Mouse (Mus musculus) liver, embryonic 15.5 days (tissue): Measurements from ENCODE around the gene Pygl. TPM values are rescaled to one million over a fixed set of nuclear protein-coding genes. Genes with fewer than 3 reads are reported as not detected.

Experiments used
- ATAC-seq: fragments of 200-750 bp; cut with Nextera tagmentation; 2 replicates; pipeline ENCODE4 v1.8.0; 2017; ENCODE audit warnings: moderate number of reproducible peaks, mild to moderate bottlenecking, moderate library complexity; ENCODE audit not compliant: insufficient read depth
- H3K27ac ChIP-seq: fragments of 300-500 bp; sonication (generic); replicated peaks from 2 replicates; pipeline ENCODE4 v1.5.1; 2015; ENCODE audit warnings: mild to moderate bottlenecking, inconsistent platforms
- H3K27me3 ChIP-seq: fragments of 300-500 bp; sonication (generic); 2 replicates; pipeline ENCODE4 v1.6.1; 2015; ENCODE audit warnings: mild to moderate bottlenecking, inconsistent platforms
- H3K36me3 ChIP-seq: fragments of 300-500 bp; sonication (generic); replicated peaks from 2 replicates; pipeline ENCODE4 v1.6.1; 2015; ENCODE audit warnings: moderate library complexity, mild to moderate bottlenecking, inconsistent platforms
- H3K4me1 ChIP-seq: fragments of 300-500 bp; sonication (generic); replicated peaks from 2 replicates; pipeline ENCODE4 v1.6.1; 2015; ENCODE audit warnings: inconsistent platforms
- H3K4me2 ChIP-seq: fragments of 300-500 bp; sonication (generic); 2 replicates; pipeline ENCODE4 v1.6.1; 2015; ENCODE audit warnings: moderate library complexity, mild to moderate bottlenecking, inconsistent platforms
- H3K4me3 ChIP-seq: fragments of 300-500 bp; sonication (generic); replicated peaks from 2 replicates; pipeline ENCODE4 v1.5.1; 2015; ENCODE audit warnings: mild to moderate bottlenecking, inconsistent platforms
- H3K9ac ChIP-seq: fragments of 300-500 bp; sonication (generic); 2 replicates; pipeline ENCODE4 v1.6.1; 2015; ENCODE audit warnings: moderate library complexity, mild to moderate bottlenecking, inconsistent platforms
- H3K9me3 ChIP-seq: fragments of 300-500 bp; sonication (generic); replicated peaks from 2 replicates; pipeline ENCODE4 v1.6.1; 2016; ENCODE audit warnings: inconsistent platforms
- WGBS: fragments of 180-500 bp; shearing (Covaris S2); methylation state at CpG from one replicate; pipeline ENCODE4 v1.1.7; 2015; ENCODE audit warnings: mixed read lengths; ENCODE audit not compliant: insufficient replicate concordance; 5-methylcytosine and 5-hydroxymethylcytosine counted together
- polyA plus RNA-seq: library from polyadenylated mRNA; unstranded; fragments of >200 nt; fragmentation: Nextera tagmentation; extraction: Ambion mirVana; gene quantifications from 2 replicates; pipeline ENCODE4 v1.2.1, GENCODE M21; 2015

Gene Pygl
- polyA plus RNA-seq, 1 experiment from 2014 or later = 85.0 TPM

DNA sequence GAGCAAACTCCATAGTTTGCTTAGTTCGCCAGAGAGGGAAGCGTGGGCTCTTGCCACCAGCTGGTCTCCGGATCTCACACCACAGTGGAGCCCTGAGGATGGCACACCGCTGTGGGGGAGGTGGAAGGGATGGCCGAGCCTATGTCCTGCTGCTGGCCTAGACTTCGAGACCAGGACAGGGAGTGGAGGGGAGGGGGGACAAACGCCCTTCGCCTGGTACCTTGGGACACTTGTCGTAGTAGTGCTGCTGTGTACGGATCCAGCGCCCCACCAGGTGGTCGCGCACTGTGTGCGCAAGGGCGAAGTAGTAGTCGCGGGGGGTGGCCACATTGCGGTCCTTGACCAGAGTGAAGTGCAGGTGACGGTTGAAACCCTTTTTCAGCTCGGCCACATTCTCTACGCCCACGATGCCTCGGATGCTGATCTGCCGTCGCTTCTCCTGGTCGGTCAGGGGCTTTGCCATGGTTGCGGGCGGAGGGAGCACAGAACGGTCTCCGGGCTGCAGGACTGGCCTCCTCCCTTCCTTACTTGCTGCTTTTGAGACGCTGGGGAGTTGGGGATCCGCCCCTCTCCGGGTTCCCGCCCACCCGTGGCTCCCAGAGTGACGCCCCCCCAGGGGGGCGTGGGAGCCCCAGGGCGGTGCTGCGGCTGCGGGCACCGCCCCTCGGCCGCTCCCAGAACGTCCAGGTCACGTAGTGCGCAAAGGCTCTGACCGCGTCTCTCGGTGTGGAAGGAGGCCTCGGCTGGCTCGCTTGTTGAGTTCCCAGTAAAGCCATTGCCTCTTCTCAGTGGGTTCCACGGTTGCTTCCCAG is 4.0 kb downstream of the Pygl start:
- WGBS = under 1% methylated on average over 52 of the region's 52 CpGs

GRCm38 (mm10) chr12:70226655-70227054 is 4.6 kb downstream of the Pygl start:
- ATAC-seq = no peak

More for the DNA sequence above, 4.0 kb downstream of the Pygl start:
- Histone ChIP-seq H3K4me3 (peak overlapping the region; percentile 67), H3K27ac (peak overlapping the region; percentile 89), H3K9ac (peak overlapping the region; percentile 85), H3K4me2 (peak overlapping the region; percentile 92), H3K4me1 (peaks cover 72% of the 10 kb centered on the region), H3K36me3 (0 out of 2 replicates have a peak, but pooled peaks cover 5% of the 10 kb centered on the region), H3K27me3 (no peaks in the 10 kb centered on the region), H3K9me3 (no peaks in the 10 kb centered on the region)
- peak; percentile 98 for ATAC-seq

GRCm38 (mm10) chr12:70223331-70223730 is 8.0 kb downstream of the Pygl start:
- Histone ChIP-seq H3K4me3 (no peak overlapping the region), H3K4me1 (peaks cover 57% of the 10 kb centered on the region), H3K27me3 (no peaks in the 10 kb centered on the region), H3K27ac (peak overlapping the region; percentile 72), H3K4me2 (peak overlapping the region; percentile 42; the same call in 1 of the 2 replicates), H3K9me3 (no peaks in the 10 kb centered on the region), H3K36me3 (peaks cover 28% of the 10 kb centered on the region), H3K9ac (no peak overlapping the region)
- 64% methylated on average over 4 of the region's 4 CpGs for WGBS
- ATAC-seq = no peak

More at GRCm38 (mm10) chr12:70226655-70227054, 4.6 kb downstream of the Pygl start:
- Histone ChIP-seq H3K4me3 (peak overlapping the region; percentile 67), H3K9ac (peak overlapping the region; percentile 85), H3K9me3 (no peaks in the 10 kb centered on the region), H3K36me3 (0 out of 2 replicates have a peak, but pooled peaks cover 6% of the 10 kb centered on the region), H3K4me1 (peaks cover 65% of the 10 kb centered on the region), H3K4me2 (peak overlapping the region; percentile 92), H3K27ac (peak overlapping the region; percentile 89), H3K27me3 (no peaks in the 10 kb centered on the region)
- 22% methylated on average over 5 of the region's 5 CpGs for WGBS

DNA sequence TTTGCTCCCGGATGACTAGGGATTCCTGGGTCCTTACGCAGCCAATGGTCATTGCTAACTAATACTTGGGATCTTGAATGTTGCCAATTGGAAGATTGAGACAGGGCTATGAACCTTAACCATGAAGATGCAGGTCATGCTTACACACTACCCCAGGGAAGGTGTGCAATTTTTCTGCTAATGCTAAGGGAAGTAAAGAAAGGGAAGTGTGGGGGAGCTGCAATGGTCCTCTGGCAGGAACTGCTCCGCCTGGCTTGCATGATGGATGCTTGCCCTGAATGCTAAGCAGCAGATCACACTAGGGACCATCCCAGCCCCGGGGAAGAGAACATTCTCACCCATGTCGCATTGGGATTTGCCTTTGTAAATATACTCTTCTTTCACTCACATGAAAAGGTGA is 9.9 kb downstream of the Pygl start:
- ATAC-seq = no peak
- Histone ChIP-seq H3K36me3 (peaks cover 43% of the 10 kb centered on the region), H3K27me3 (no peaks in the 10 kb centered on the region), H3K27ac (no peak overlapping the region), H3K9me3 (no peaks in the 10 kb centered on the region), H3K4me3 (no peak overlapping the region), H3K4me1 (peaks cover 38% of the 10 kb centered on the region), H3K4me2 (no peak overlapping the region), H3K9ac (no peak overlapping the region)
- 58% methylated on average over 5 of the region's 5 CpGs for WGBS

GRCm38 (mm10) chr12:70218795-70219540 is 12.3 kb downstream of the Pygl start:
- no peak for ATAC-seq
- H3K27me3 ChIP-seq = no peaks in the 10 kb centered on the region
- 33% methylated on average over 8 of the region's 8 CpGs for WGBS
- H3K4me2 ChIP-seq = no peak overlapping the region
- peaks cover 18% of the 10 kb centered on the region; the same call in 1 of the 2 replicates for H3K4me1 ChIP-seq
- H3K27ac ChIP-seq = 0 out of 2 replicates have a peak overlapping the region, but pooled peaks have one; percentile 38
- no peak overlapping the region for H3K9ac ChIP-seq
- H3K9me3 ChIP-seq = no peaks in the 10 kb centered on the region
- no peak overlapping the region for H3K4me3 ChIP-seq
- H3K36me3 ChIP-seq = peaks cover 52% of the 10 kb centered on the region

GRCm38 (mm10) chr12:70216229-70216800 is 15.0 kb downstream of the Pygl start:
- Histone ChIP-seq H3K4me2 (no peak overlapping the region), H3K9me3 (no peaks in the 10 kb centered on the region), H3K27me3 (no peaks in the 10 kb centered on the region), H3K27ac (no peak overlapping the region), H3K9ac (no peak overlapping the region), H3K4me3 (no peak overlapping the region), H3K36me3 (peaks cover 59% of the 10 kb centered on the region), H3K4me1 (peaks cover 15% of the 10 kb centered on the region; the same call in 1 of the 2 replicates)
- WGBS = 80% methylated on average over 16 of the region's 16 CpGs
- no peak for ATAC-seq

GRCm38 (mm10) chr12:70214281-70214680 is 17.0 kb downstream of the Pygl start:
- H3K27me3 ChIP-seq = no peaks in the 10 kb centered on the region
- no peak for ATAC-seq
- H3K36me3 ChIP-seq = peaks cover 47% of the 10 kb centered on the region
- no peak overlapping the region for H3K4me2 ChIP-seq
- no peak overlapping the region for H3K9ac ChIP-seq
- H3K27ac ChIP-seq = no peak overlapping the region
- 0 out of 2 replicates have a peak, but pooled peaks cover 8% of the 10 kb centered on the region for H3K4me1 ChIP-seq
- no peaks in the 10 kb centered on the region for H3K9me3 ChIP-seq
- WGBS = 77% methylated on average over 8 of the region's 8 CpGs
- no peak overlapping the region for H3K4me3 ChIP-seq

DNA sequence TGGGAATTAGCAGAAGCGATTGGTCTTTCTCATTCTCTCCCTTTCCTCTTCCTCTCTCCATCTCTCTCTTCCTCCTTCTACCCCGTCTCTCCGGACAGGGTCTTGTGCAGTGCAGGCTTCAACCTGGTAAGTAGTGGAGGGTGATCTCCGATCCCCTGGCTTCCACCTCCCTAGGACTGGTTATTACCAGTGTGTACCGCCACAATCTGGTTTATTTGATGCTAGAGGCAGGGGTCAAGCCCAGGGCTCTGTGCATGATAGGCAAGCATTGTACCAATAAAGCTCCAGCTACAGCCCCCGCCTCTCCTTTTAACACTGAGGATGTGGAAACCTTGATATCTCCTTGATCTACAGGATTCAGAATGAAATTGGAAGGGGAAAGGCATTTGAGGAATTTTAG is 17.7 kb downstream of the Pygl start:
- Histone ChIP-seq H3K9me3 (no peaks in the 10 kb centered on the region), H3K4me3 (no peak overlapping the region), H3K9ac (no peak overlapping the region), H3K27me3 (no peaks in the 10 kb centered on the region), H3K4me2 (no peak overlapping the region), H3K4me1 (0 out of 2 replicates have a peak, but pooled peaks cover 4% of the 10 kb centered on the region), H3K36me3 (peaks cover 44% of the 10 kb centered on the region), H3K27ac (no peak overlapping the region)
- ATAC-seq = no peak
- 77% methylated on average over 6 of the region's 6 CpGs for WGBS

- H3K36me3 ChIP-seq = peaks cover 43% of the 10 kb centered on the region
- H3K4me3 ChIP-seq = no peak overlapping the region
- H3K27ac ChIP-seq = no peak overlapping the region
- no peak for ATAC-seq
- 65% methylated on average over 4 of the region's 4 CpGs for WGBS
- H3K27me3 ChIP-seq = no peaks in the 10 kb centered on the region
- no peaks in the 10 kb centered on the region for H3K9me3 ChIP-seq
- no peak overlapping the region for H3K9ac ChIP-seq
- 0 out of 2 replicates have a peak, but pooled peaks cover 2% of the 10 kb centered on the region for H3K4me1 ChIP-seq
- no peak overlapping the region for H3K4me2 ChIP-seq
These were observed 18.8 kb downstream of the Pygl start for GRCm38 (mm10) chr12:70212501-70212900.

GRCm38 (mm10) chr12:70208214-70208613 is 23.1 kb downstream of the Pygl start:
- Histone ChIP-seq H3K9ac (no peak overlapping the region), H3K27me3 (no peaks in the 10 kb centered on the region), H3K4me2 (no peak overlapping the region), H3K4me3 (no peak overlapping the region), H3K9me3 (no peaks in the 10 kb centered on the region), H3K36me3 (peaks cover 51% of the 10 kb centered on the region), H3K4me1 (0 out of 2 replicates have a peak, but pooled peaks cover 2% of the 10 kb centered on the region), H3K27ac (no peak overlapping the region)
- no peak for ATAC-seq
- 62% methylated on average over 5 of the region's 5 CpGs for WGBS

- Histone ChIP-seq H3K9me3 (no peaks in the 10 kb centered on the region), H3K27ac (no peak overlapping the region), H3K4me1 (no peaks in the 10 kb centered on the region), H3K4me2 (no peak overlapping the region), H3K36me3 (peaks cover 68% of the 10 kb centered on the region), H3K9ac (no peak overlapping the region), H3K4me3 (no peak overlapping the region), H3K27me3 (no peaks in the 10 kb centered on the region)
- WGBS = 66% methylated on average over 8 of the region's 8 CpGs
- no peak for ATAC-seq
These were observed 26.9 kb downstream of the Pygl start for GRCm38 (mm10) chr12:70204433-70204832.
